Mouse (Mus musculus) E14TG2a.4 (cell line): ENCODE results near the gene Zfp354a.

Experiments
- CTCF ChIP-seq: conservative IDR thresholded peaks from 2 replicates; pipeline ENCODE4 v1.5.1; 2014; ENCODE audit warnings: low read length
- NANOG ChIP-seq: IDR thresholded peaks from 2 replicates; pipeline ENCODE4 v1.6.1; 2014; ENCODE audit warnings: borderline replicate concordance, low read length, mixed read lengths
- POU5F1 ChIP-seq: IDR thresholded peaks from 2 replicates; pipeline ENCODE4 v1.6.1; 2014; ENCODE audit warnings: low read length, borderline replicate concordance

DNA sequence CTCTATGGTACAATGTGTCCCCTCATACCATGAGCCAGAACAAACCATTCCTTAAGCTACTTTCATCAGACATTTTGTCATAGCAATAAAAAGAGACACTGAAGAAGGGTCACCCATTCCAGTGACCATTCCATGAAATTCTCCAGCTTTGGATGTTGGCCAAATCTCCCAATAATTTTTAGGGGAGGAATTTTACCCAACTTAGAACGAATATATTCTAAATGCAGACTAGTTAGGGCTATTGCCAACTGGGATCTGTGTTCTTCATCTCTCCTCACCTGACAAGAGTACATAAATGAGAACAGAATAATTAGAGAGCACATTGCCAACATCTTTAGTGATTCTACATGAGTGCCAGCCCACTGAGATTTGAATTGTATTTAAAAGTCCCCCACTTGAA lies 45.1 kb upstream of the Zfp354a start, which contains the start of gene Olfr54:
- TF ChIP-seq CTCF (no peak), POU5F1 (no peak), NANOG (no peak)
